Mouse (Mus musculus): ENCODE results near the gene Cox7a1.

- TF ChIP-seq CTCF (IDR thresholded peaks at IDR 0.05; ENCODE audit: low read depth, low read length) (no peak), POLR2A (IDR thresholded peaks at IDR 0.05; ENCODE audit: borderline replicate concordance, low read depth, low read length) (no peak)
These were observed 14.9 kb upstream of the Cox7a1 start for GRCm38 (mm10) chr7:30168914-30169582.
